Mouse (Mus musculus) heart, adult 2 months (tissue): ENCODE measurements around the gene Osbpl7. TPM values are rescaled to one million over a fixed set of nuclear protein-coding genes. Genes with fewer than 3 reads are reported as not detected.

Source experiments
- DNase-seq, 2 experiments: peaks; one replicate each; pipeline ENCODE4 v3.0.0; 2021
- H3K27ac ChIP-seq: fragments of 200-600 bp; 2 replicates; pipeline ENCODE4 v1.8.1; 2022
- H3K27me3 ChIP-seq: fragments of 200-500 bp; 2 replicates; pipeline ENCODE4 v1.6.1; 2012; ENCODE audit warnings: mild to moderate bottlenecking, low read length, inconsistent platforms, mixed read lengths; ENCODE audit not compliant: control insufficient read depth, insufficient read depth
- H3K36me3 ChIP-seq: fragments of 200-500 bp; 2 replicates; pipeline ENCODE4 v1.6.1; 2012; ENCODE audit warnings: low read length, inconsistent platforms; ENCODE audit not compliant: control insufficient read depth, insufficient read depth
- H3K4me1 ChIP-seq: fragments of 200-500 bp; 2 replicates; pipeline ENCODE4 v1.6.1; 2011; ENCODE audit warnings: low read length; ENCODE audit not compliant: control insufficient read depth, insufficient read depth
- H3K4me3 ChIP-seq: fragments of 200-600 bp; 2 replicates; pipeline ENCODE4 v1.8.1; 2022
- H3K79me2 ChIP-seq: fragments of 200-500 bp; replicated peaks from 2 replicates; pipeline ENCODE4 v1.6.1; 2012; ENCODE audit warnings: mild to moderate bottlenecking, inconsistent platforms, low read length, moderate library complexity, mixed read lengths; ENCODE audit not compliant: control insufficient read depth, insufficient read depth
- H3K9ac ChIP-seq: fragments of 200-500 bp; 2 replicates; pipeline ENCODE4 v1.6.1; 2012; ENCODE audit warnings: low read depth, mild to moderate bottlenecking, control low read depth, inconsistent platforms, low read length, mixed read lengths
- CTCF ChIP-seq: fragments of 200-600 bp; IDR thresholded peaks from 2 replicates; pipeline ENCODE4 v1.8.1; 2022; ENCODE audit warnings: antibody characterized with exemption, mild to moderate bottlenecking, moderate library complexity
- EP300 ChIP-seq: fragments of 200-500 bp; IDR thresholded peaks from 2 replicates; pipeline ENCODE4 v1.6.1; 2011; ENCODE audit warnings: low read depth, low read length, control low read depth; ENCODE audit not compliant: insufficient read depth
- POLR2A ChIP-seq: fragments of 200-500 bp; IDR thresholded peaks from 2 replicates; pipeline ENCODE4 v1.6.1; 2011; ENCODE audit warnings: mild to moderate bottlenecking, low read depth, low read length, control low read depth; ENCODE audit not compliant: insufficient read depth
- WGBS: fragments of 180-500 bp; shearing (Covaris S2); methylation state at CpG from one replicate; pipeline ENCODE4 v1.1.7; 2018; 5-methylcytosine and 5-hydroxymethylcytosine counted together
- intact Hi-C: fragments of 180-260 bp; cut with DNase I; formaldehyde crosslinking; loops from one replicate; pipeline ENCODE4 v1.15.1; 2025
- polyA plus RNA-seq: library from polyadenylated mRNA; depleted of rRNA; stranded (reverse); fragments of >200 nt; gene quantifications from 2 replicates; pipeline ENCODE4 v1.2.3, GENCODE M21; 2012
- total RNA-seq, 2 experiments: library from RNA; stranded (reverse); gene quantifications; 2 replicates each; pipeline ENCODE4 v1.2.3; 2021

Gene Osbpl7
- total and polyA plus RNA-seq, 3 experiments: 4.1 to 5.0 (median 4.4) TPM

DNA sequence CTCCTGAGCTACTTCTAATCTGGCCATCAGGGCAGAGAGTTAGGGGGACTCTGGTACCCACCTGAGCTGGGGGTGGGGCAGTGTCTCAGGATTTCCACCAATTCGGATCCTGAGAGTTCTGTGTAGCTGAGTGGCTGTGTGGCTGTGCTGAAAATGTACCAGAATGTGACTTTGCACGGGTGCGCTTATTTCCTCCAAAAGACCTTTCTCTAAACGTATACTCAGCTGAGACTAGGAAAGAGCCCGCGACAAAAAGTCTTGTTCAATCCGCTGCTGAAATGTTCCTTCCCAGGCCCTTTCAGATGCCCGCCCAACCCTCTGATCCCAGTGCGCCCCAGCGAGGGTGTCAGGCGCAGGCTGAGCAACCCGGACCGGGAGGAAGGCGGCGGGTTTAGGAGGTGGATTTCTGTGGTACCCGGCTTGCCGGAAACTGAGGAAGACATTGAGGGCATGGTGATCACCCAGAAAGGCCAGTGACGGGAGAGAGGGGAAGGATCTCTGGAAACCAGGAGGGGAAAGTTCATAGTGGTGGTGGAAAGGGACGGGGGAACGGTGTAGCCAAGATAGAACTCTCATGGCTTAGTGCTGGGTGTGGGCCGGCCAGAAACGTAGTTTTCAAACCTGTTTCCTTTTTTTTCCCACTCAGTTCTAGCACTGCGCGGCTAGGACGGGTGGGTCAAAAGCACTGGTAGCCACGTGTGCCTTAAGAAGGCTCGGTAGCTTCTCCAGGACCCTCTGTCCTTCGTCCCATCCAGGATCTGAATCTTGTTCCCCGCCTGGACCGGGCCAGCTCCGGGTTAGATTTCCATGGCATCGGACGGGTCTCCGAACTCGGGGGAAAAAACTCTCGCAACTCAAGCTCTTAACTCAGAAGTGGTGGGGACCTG lies 32.5 kb upstream of the Osbpl7 start:
- Histone ChIP-seq H3K4me1 (no peaks in the 10 kb centered on the region), H3K27ac (no peak overlapping the region), H3K9ac (no peak overlapping the region), H3K79me2 (no peaks in the 10 kb centered on the region), H3K36me3 (no peaks in the 10 kb centered on the region), H3K27me3 (peaks cover 31% of the 10 kb centered on the region), H3K4me3 (no peak overlapping the region)
- WGBS: 3% methylated on average over 36 of the region's 36 CpGs
- intact Hi-C loops: no loop called here
- DNase-seq: no peak
- TF ChIP-seq CTCF: no peak
- no peak for TF ChIP-seq POLR2A
- TF ChIP-seq EP300: no peak

DNA sequence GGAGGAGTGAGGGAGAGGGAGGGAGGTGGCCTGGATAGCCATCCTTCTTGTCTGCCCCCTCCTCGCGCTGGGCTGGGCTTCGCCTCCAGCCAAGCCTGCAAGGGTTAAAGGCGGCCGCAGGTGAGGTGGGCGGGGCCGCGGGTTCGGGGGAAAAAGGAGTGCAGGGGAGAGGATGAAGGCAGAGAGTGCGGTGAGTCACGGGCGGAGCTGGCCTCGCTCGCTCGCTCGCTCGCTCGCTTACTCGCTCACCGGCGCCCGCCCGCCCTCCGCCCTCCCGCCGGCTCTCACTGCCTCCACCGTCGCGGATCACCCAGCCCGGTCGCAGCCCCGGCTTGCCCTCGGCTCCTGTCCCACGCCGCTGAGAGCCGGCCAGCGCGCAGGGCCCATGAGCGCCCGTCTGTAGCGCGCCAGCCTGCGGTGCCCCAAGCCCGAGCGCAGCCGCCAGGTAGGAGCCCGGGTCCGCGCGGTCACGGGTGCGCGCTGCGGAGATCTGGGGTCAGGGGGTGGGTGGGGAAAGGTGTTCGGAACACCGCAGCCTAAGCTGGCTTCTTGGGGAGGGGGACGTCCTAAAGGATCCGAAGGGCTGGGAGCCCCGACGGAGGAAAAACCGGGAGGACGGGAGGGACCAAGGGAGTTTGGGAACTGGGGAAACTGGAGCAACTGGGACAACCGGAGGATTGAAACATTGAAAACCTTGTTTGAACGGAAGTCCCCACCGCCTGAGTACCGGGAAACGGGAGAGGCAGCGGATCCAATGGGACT lies 31.7 kb upstream of the Osbpl7 start:
- no peaks in the 10 kb centered on the region for H3K36me3 ChIP-seq
- no peak overlapping the region for H3K9ac ChIP-seq
- H3K79me2 ChIP-seq: no peaks in the 10 kb centered on the region
- no peaks in the 10 kb centered on the region for H3K4me1 ChIP-seq
- H3K27ac ChIP-seq: no peak overlapping the region
- no peak for DNase-seq
- TF ChIP-seq CTCF (no peak), EP300 (no peak), POLR2A (no peak)
- intact Hi-C loops: no loop called here
- WGBS: 3% methylated on average over 51 of the region's 68 CpGs
- H3K4me3 ChIP-seq: no peak overlapping the region
- peaks cover 30% of the 10 kb centered on the region for H3K27me3 ChIP-seq

GRCm38 (mm10) chr11:97019345-97019708 lies 31.1 kb upstream of the Osbpl7 start:
- H3K36me3 ChIP-seq: no peaks in the 10 kb centered on the region
- no peaks in the 10 kb centered on the region for H3K4me1 ChIP-seq
- H3K27me3 ChIP-seq: peaks cover 30% of the 10 kb centered on the region
- no peak overlapping the region for H3K9ac ChIP-seq
- TF ChIP-seq EP300: no peak
- TF ChIP-seq CTCF: no peak
- no peak for TF ChIP-seq POLR2A
- no peak overlapping the region for H3K4me3 ChIP-seq
- H3K79me2 ChIP-seq: no peaks in the 10 kb centered on the region
- DNase-seq: no peak
- intact Hi-C loops: no loop called here
- WGBS: 14% methylated on average over 13 of the region's 13 CpGs
- H3K27ac ChIP-seq: no peak overlapping the region

DNA sequence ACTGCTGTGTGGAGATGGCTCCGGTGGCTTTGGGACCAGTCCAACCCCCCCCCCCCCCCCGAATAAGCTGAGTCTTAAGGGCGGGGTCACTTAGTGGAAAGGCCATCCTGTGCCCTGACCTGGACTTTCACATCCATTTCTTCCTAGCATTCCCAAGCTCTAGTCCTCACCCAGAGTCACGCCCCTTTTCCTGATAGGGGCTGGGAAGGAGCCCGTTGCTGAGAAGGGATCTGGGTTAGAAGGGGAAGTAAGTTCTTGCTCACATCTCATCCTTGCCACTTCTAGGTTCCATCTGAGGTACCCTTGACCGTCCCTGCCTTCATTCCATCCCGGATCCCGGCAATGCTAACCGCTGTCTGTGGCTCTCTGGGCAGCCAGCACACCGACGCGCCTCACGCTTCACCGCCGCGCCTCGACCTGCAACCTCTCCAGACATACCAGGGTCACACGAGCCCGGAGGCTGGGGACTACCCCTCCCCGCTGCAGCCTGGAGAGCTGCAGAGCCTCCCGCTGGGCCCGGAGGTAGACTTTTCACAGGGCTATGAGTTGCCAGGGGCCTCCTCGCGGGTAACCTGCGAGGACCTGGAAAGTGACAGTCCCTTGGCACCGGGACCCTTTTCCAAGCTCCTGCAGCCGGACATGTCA lies 29.2 kb upstream of the Osbpl7 start:
- intact Hi-C loops: no loop called here
- TF ChIP-seq POLR2A: no peak
- H3K9ac ChIP-seq: 0 out of 2 replicates have a peak overlapping the region, but pooled peaks have one; percentile 2
- no peak for DNase-seq
- H3K4me3 ChIP-seq: peak overlapping the region; percentile 74
- no peaks in the 10 kb centered on the region for H3K4me1 ChIP-seq
- WGBS: 2% methylated on average over 27 of the region's 27 CpGs
- peaks cover 24% of the 10 kb centered on the region for H3K27me3 ChIP-seq
- H3K27ac ChIP-seq: no peak overlapping the region
- no peaks in the 10 kb centered on the region for H3K36me3 ChIP-seq
- H3K79me2 ChIP-seq: no peaks in the 10 kb centered on the region

DNA sequence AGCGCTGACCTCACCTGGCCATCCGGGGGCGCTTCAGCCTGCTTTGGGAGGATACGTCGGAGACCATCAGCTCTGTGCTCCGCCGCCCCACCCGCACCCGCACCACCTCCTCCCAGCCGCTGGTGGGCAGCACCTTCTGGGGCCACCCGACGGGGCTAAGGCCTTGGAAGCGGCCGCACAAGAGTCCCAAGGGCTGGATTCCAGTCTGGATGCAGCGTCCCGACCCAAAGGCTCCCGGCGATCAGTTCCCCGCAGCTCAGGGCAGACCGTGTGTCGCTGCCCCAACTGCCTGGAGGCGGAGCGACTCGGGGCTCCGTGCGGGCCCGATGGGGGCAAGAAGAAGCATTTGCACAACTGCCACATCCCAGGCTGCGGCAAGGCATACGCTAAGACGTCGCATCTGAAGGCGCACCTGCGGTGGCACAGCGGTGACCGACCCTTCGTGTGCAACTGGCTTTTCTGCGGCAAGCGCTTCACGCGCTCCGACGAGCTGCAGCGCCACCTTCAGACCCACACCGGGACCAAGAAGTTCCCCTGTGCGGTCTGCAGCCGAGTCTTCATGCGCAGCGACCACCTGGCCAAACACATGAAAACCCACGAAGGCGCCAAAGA lies 28.4 kb upstream of the Osbpl7 start:
- H3K27me3 ChIP-seq: peaks cover 23% of the 10 kb centered on the region
- DNase-seq: peak; percentile 81 to 85
- peak overlapping the region; percentile 79 for H3K9ac ChIP-seq
- peak; percentile 9; the same call in 1 of the 2 replicates for TF ChIP-seq EP300
- peak; percentile 60 for TF ChIP-seq CTCF
- TF ChIP-seq POLR2A: no peak
- H3K4me1 ChIP-seq: no peaks in the 10 kb centered on the region
- H3K79me2 ChIP-seq: no peaks in the 10 kb centered on the region
- intact Hi-C loops: loop anchor here (1.0 to 2.0 kb wide), 2 partner anchors 40 to 155 kb away; partner anchors contain the start of gene Sp2
- 1% methylated on average over 50 of the region's 50 CpGs for WGBS
- H3K4me3 ChIP-seq: peak overlapping the region; percentile 74
- H3K36me3 ChIP-seq: no peaks in the 10 kb centered on the region
- peak overlapping the region; percentile 67 for H3K27ac ChIP-seq
